Mouse (Mus musculus) stomach, embryonic 14.5 days (tissue): ENCODE data around the gene Zfp768. TPM values are rescaled to one million over a fixed set of nuclear protein-coding genes. Genes with fewer than 3 reads are reported as not detected.

Experiments used
- ATAC-seq: fragments of 200-750 bp; cut with Nextera tagmentation; 2 replicates; pipeline ENCODE4 v1.8.0; 2017; ENCODE audit warnings: low read depth, moderate TSS enrichment; ENCODE audit not compliant: insufficient number of reproducible peaks, insufficient read depth, low FRiP score
- H3K27ac ChIP-seq: fragments of 300-500 bp; sonication (generic); 2 replicates; pipeline ENCODE4 v1.5.1; 2014; ENCODE audit warnings: mild to moderate bottlenecking, low read length, moderate library complexity, mixed read lengths
- H3K27me3 ChIP-seq: fragments of 300-500 bp; sonication (generic); 2 replicates; pipeline ENCODE4 v1.6.1; 2014; ENCODE audit warnings: low read length, control low read depth, mixed read lengths; ENCODE audit not compliant: control insufficient read depth, insufficient read depth
- H3K36me3 ChIP-seq: fragments of 300-500 bp; sonication (generic); 2 replicates; pipeline ENCODE4 v1.6.1; 2014; ENCODE audit warnings: mild to moderate bottlenecking, control low read depth, low read length, moderate library complexity, mixed read lengths; ENCODE audit not compliant: control insufficient read depth, insufficient read depth
- H3K4me1 ChIP-seq: fragments of 300-500 bp; sonication (generic); 2 replicates; pipeline ENCODE4 v1.6.1; 2014; ENCODE audit warnings: low read length, control low read depth, mixed read lengths; ENCODE audit not compliant: control insufficient read depth, insufficient read depth
- H3K4me2 ChIP-seq: fragments of 300-500 bp; sonication (generic); replicated peaks from 2 replicates; pipeline ENCODE4 v1.6.1; 2014; ENCODE audit warnings: low read depth, low read length, control low read depth
- H3K4me3 ChIP-seq: fragments of 300-500 bp; sonication (generic); 2 replicates; pipeline ENCODE4 v1.5.1; 2014; ENCODE audit warnings: low read depth, low read length, control low read depth
- H3K9ac ChIP-seq: fragments of 300-500 bp; sonication (generic); replicated peaks from 2 replicates; pipeline ENCODE4 v1.6.1; 2014; ENCODE audit warnings: low read depth, mild to moderate bottlenecking, control low read depth, low read length, moderate library complexity, mixed read lengths
- H3K9me3 ChIP-seq: fragments of 300-500 bp; sonication (generic); 2 replicates; pipeline ENCODE4 v1.6.1; 2016; ENCODE audit warnings: low read depth, low read length, control low read depth; ENCODE audit not compliant: control insufficient read depth
- WGBS: fragments of 180-500 bp; shearing (Covaris S2); extraction: QIAGEN DNeasy Blood & Tissue Kit; methylation state at CpG from one replicate; pipeline ENCODE4 v1.1.7; 2014; 5-methylcytosine and 5-hydroxymethylcytosine counted together
- polyA plus RNA-seq: library from polyadenylated mRNA; unstranded; fragments of >200 nt; fragmentation: Nextera tagmentation; extraction: Ambion mirVana; gene quantifications from 2 replicates; pipeline ENCODE4 v1.2.1, GENCODE M21; 2014

The Zfp768 gene
- polyA plus RNA-seq, 1 experiment from 2014 or later: 4.7 TPM

- no peak for ATAC-seq
- Histone ChIP-seq H3K9ac (no peak overlapping the region), H3K4me1 (no peaks in the 10 kb centered on the region), H3K36me3 (no peaks in the 10 kb centered on the region), H3K4me2 (no peak overlapping the region), H3K27me3 (no peaks in the 10 kb centered on the region), H3K27ac (no peak overlapping the region), H3K9me3 (no peaks in the 10 kb centered on the region), H3K4me3 (no peak overlapping the region)
- 63% methylated on average over 12 of the region's 12 CpGs for WGBS
Measured at GRCm38 (mm10) chr7:127309951-127310350, 35.4 kb downstream of the Zfp768 start.

- Histone ChIP-seq H3K4me1 (no peaks in the 10 kb centered on the region), H3K27me3 (no peaks in the 10 kb centered on the region), H3K9me3 (no peaks in the 10 kb centered on the region), H3K36me3 (no peaks in the 10 kb centered on the region), H3K27ac (no peak overlapping the region), H3K4me2 (no peak overlapping the region), H3K9ac (no peak overlapping the region), H3K4me3 (no peak overlapping the region)
- 79% methylated on average over 4 of the region's 4 CpGs for WGBS
- ATAC-seq: no peak
Measured at GRCm38 (mm10) chr7:127308887-127309286, 36.5 kb downstream of the Zfp768 start.

DNA sequence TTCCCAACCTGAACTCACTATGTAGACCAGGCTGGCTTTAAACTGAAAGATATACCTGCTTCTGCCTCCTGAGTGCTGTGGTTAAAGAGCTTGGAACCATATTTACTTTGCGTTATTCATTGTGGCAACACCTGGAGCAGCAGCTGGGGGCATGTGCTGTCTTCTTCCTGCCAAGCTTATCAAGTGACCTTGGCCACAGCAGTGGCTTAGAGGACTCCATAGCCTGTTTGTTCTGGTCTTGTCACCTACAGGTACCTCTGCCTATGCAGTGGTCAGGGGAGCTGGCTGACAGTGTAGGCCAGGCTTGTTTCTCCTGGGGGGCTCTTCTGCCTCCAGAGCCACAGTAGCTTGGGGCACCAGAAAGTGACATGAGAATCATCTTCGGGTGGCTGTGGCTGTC lies 37.0 kb downstream of the Zfp768 start:
- Histone ChIP-seq H3K36me3 (no peaks in the 10 kb centered on the region), H3K9ac (no peak overlapping the region), H3K9me3 (no peaks in the 10 kb centered on the region), H3K27me3 (no peaks in the 10 kb centered on the region), H3K4me2 (no peak overlapping the region), H3K4me1 (no peaks in the 10 kb centered on the region), H3K4me3 (no peak overlapping the region), H3K27ac (no peak overlapping the region)
- 86% methylated on average over 2 of the region's 2 CpGs for WGBS
- ATAC-seq: no peak; the same call in 1 of the 2 replicates

DNA sequence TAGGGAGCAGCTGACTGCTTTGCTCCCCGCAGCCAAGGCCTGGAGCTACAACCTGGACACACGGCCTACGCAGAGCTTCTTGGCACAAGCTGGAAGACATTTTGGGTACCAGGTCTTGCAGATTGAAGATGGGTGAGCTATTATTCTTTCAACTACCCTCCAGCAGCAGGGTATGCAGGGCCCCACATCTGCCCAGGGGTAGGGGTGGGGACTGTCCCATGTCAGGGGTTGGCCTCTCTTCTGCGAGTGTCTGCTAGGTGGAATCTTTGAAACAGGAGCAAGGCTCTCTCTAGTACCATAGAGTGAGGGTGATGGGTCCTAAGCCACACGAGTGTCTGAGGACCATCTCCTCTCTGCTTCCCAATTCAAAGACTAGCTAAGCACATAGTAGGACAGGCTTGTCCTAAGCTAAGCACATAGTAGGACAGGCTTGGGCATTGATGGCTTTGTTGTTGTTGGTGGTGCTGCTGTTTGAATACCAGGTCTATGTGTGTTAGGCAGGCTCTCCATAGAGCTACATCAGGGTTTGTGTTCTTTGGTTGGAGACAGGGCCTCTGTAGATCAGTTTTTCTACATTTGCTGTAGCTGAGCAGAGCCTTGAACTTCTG lies 47.7 kb downstream of the Zfp768 start:
- Histone ChIP-seq H3K4me1 (no peaks in the 10 kb centered on the region), H3K4me2 (no peak overlapping the region), H3K9me3 (no peaks in the 10 kb centered on the region), H3K4me3 (no peak overlapping the region), H3K36me3 (no peaks in the 10 kb centered on the region), H3K27me3 (no peaks in the 10 kb centered on the region), H3K27ac (no peak overlapping the region), H3K9ac (no peak overlapping the region)
- 93% methylated on average over 5 of the region's 5 CpGs for WGBS
- ATAC-seq: no peak

DNA sequence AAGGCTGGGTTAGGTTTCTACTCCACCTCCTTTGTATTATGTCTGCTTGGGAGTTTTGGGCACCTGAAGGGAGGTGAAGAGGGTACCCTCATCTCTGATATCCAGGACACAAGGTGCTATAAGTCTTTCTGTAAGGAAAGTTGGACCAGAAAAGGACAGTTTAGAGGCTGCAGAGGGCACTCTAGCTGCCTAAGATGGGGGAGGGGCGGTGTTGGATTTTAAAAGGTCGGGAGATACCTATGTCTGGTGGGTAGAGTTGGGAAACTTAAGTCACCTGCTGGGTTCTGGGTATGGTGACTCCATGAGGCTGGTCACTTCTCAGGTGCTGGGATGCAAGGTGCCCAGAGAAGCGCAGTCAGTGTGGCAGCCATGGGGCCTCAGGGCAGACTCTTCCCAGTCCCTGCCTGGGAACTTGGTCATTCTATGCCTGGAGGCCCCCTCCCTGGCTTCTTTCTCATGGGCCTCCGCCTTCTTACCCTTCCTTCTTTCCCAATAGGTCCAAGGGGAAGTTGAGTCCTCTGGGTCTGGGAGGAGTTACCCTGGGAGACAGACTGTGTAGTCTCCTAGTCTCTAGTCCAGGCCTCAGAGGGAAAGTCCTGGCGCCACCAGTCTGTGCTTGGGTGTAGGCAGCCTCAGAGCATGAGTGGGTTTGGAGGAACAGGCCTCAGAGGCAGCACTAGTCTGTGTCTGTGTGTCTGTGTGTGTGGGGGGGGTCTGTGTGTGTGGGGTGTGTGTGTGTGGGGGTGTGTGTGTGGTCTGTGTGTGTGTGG lies 48.4 kb downstream of the Zfp768 start:
- Histone ChIP-seq H3K4me1 (no peaks in the 10 kb centered on the region), H3K27ac (no peak overlapping the region), H3K36me3 (no peaks in the 10 kb centered on the region), H3K9ac (no peak overlapping the region), H3K9me3 (no peaks in the 10 kb centered on the region), H3K27me3 (no peaks in the 10 kb centered on the region), H3K4me3 (no peak overlapping the region), H3K4me2 (no peak overlapping the region)
- 0 out of 2 replicates have a peak, but pooled peaks have one; percentile 37 for ATAC-seq
- WGBS: 85% methylated on average over 5 of the region's 5 CpGs

- no peaks in the 10 kb centered on the region for H3K36me3 ChIP-seq
- WGBS: 78% methylated on average over 11 of the region's 11 CpGs
Measured at GRCm38 (mm10) chr7:127296098-127296497, 49.3 kb downstream of the Zfp768 start, which contains the start of gene Itgal. Gene Itgal (plus strand): TSS chr7:127296260.

More at GRCm38 (mm10) chr7:127296098-127296497, 49.3 kb downstream of the Zfp768 start, which contains the start of gene Itgal:
- Histone ChIP-seq H3K4me3 (no peak within 1 kb of the TSS), H3K9ac (no peak within 1 kb of the TSS), H3K27ac (no peak within 1 kb of the TSS), H3K4me2 (no peak within 1 kb of the TSS), H3K27me3 (no peaks in the 10 kb centered on the region), H3K9me3 (no peaks in the 10 kb centered on the region), H3K4me1 (no peaks in the 10 kb centered on the region)
- no peak for ATAC-seq

Other genes starting within 250 kb of the Zfp768 start
- 1.4 and 2.2 TPM in 2 replicates for gene Qprt, start 223.4 kb downstream of the Zfp768 start, polyA plus RNA-seq
- gene Spn, start 207.8 kb downstream of the Zfp768 start, polyA plus RNA-seq: 0.31 and 0.33 TPM in 2 replicates
- gene Cd2bp2, start 149.5 kb downstream of the Zfp768 start, polyA plus RNA-seq: 44.6 and 49.5 TPM in 2 replicates
- gene Tbc1d10b, start 137.1 kb downstream of the Zfp768 start, polyA plus RNA-seq: 15.1 and 18.7 TPM in 2 replicates
- 9.7 TPM in 2 replicates for gene Mylpf, start 136.7 kb downstream of the Zfp768 start, polyA plus RNA-seq
- gene Zfp553, start 112.5 kb downstream of the Zfp768 start, polyA plus RNA-seq: 22.9 and 24.4 TPM in 2 replicates
- gene Sept1, start 112.5 kb downstream of the Zfp768 start, polyA plus RNA-seq: 14.9 and 16.5 TPM in 2 replicates
- 54.9 and 55.2 TPM in 2 replicates for gene Zfp771, start 101.3 kb downstream of the Zfp768 start, polyA plus RNA-seq
- gene Dctpp1, start 84.9 kb downstream of the Zfp768 start, polyA plus RNA-seq: 175 and 202 TPM in 2 replicates
- 97.3 and 114 TPM in 2 replicates for gene Sephs2, start 71.5 kb downstream of the Zfp768 start, polyA plus RNA-seq
- 0.91 and 1.0 TPM in 2 replicates for gene Itgal, start 49.3 kb downstream of the Zfp768 start, polyA plus RNA-seq
- 8.1 and 9.4 TPM in 2 replicates for gene Zfp747, start 30.5 kb upstream of the Zfp768 start, polyA plus RNA-seq
- gene 9130019O22Rik, start 41.6 kb upstream of the Zfp768 start, polyA plus RNA-seq: 6.7 and 7.1 TPM in 2 replicates
- gene E430018J23Rik, start 48.0 kb upstream of the Zfp768 start, polyA plus RNA-seq: 8.0 and 9.7 TPM in 2 replicates
- 10.3 and 12.0 TPM in 2 replicates for gene Zfp764, start 61.2 kb upstream of the Zfp768 start, polyA plus RNA-seq
- gene Zfp688, start 76.5 kb upstream of the Zfp768 start, polyA plus RNA-seq: 25.0 and 26.3 TPM in 2 replicates
- gene Zfp689, start 103.6 kb upstream of the Zfp768 start, polyA plus RNA-seq: 7.9 and 9.1 TPM in 2 replicates
- gene Prr14, start 114.0 kb upstream of the Zfp768 start, polyA plus RNA-seq: 49.9 and 55.0 TPM in 2 replicates
- gene Fbrs, start 133.6 kb upstream of the Zfp768 start, polyA plus RNA-seq: 14.9 and 18.5 TPM in 2 replicates
- 60.5 and 65.2 TPM in 2 replicates for gene Srcap, start 166.4 kb upstream of the Zfp768 start, polyA plus RNA-seq
- gene Gm42715, start 174.0 kb upstream of the Zfp768 start, polyA plus RNA-seq: 20.8 and 22.1 TPM in 2 replicates
- 7.2 and 11.3 TPM in 2 replicates for gene Tmem265, start 215.8 kb upstream of the Zfp768 start, polyA plus RNA-seq
- 46.4 and 47.4 TPM in 2 replicates for gene Phkg2, start 227.8 kb upstream of the Zfp768 start, polyA plus RNA-seq
- gene Ccdc189, start 243.0 kb upstream of the Zfp768 start, polyA plus RNA-seq: 7.8 and 8.2 TPM in 2 replicates
- gene Rnf40, start 243.2 kb upstream of the Zfp768 start, polyA plus RNA-seq: 37.0 and 39.9 TPM in 2 replicates